Mouse (Mus musculus): ENCODE measurements around the gene Gm28539. TPM values are rescaled to one million over a fixed set of nuclear protein-coding genes. Genes with fewer than 3 reads are reported as not detected.
A peak's percentile ranks its signal among the peaks of the same experiment; 100 is the strongest.
"Not testable (repeated sequence)": the region's sequence is repeated elsewhere in the genome, so short reads cannot be mapped to it uniquely, and the experiment has no call there.

The Gm28539 gene
- polyA plus RNA-seq, 1 experiment from 2014 or later = not detected

- H3K4me1 ChIP-seq (ENCODE audit: insufficient read depth, low read depth, low read length) = no peaks in the 10 kb centered on the region
- TF ChIP-seq CTCF (IDR thresholded peaks at IDR 0.05) = no peak
- no peak for TF ChIP-seq EP300 (IDR thresholded peaks at IDR 0.05)
- H3K27me3 ChIP-seq (replicated peaks; ENCODE audit: insufficient read depth, low read length) = no peaks in the 10 kb centered on the region
- no peak overlapping the region for H3K4me2 ChIP-seq (replicated peaks; ENCODE audit: low read depth, low read length)
- DNase-seq (ENCODE audit: low spot score) = no peak
- no peak overlapping the region for H3K9ac ChIP-seq (replicated peaks; ENCODE audit: low read depth)
- no peaks in the 10 kb centered on the region; the same call in 1 of the 2 replicates for H3K9me3 ChIP-seq (ENCODE audit: low read length)
- ATAC-seq = no peak
- no peak overlapping the region for H3K27ac ChIP-seq (ENCODE audit: low read length)
- H3K36me3 ChIP-seq (ENCODE audit: insufficient read depth, low read length) = peaks cover 23% of the 10 kb centered on the region
- no peak overlapping the region for H3K4me3 ChIP-seq (ENCODE audit: low read depth, low read length)
Measured at GRCm38 (mm10) chr16:18963486-18963885, 127.1 kb downstream of the Gm28539 start.

DNA sequence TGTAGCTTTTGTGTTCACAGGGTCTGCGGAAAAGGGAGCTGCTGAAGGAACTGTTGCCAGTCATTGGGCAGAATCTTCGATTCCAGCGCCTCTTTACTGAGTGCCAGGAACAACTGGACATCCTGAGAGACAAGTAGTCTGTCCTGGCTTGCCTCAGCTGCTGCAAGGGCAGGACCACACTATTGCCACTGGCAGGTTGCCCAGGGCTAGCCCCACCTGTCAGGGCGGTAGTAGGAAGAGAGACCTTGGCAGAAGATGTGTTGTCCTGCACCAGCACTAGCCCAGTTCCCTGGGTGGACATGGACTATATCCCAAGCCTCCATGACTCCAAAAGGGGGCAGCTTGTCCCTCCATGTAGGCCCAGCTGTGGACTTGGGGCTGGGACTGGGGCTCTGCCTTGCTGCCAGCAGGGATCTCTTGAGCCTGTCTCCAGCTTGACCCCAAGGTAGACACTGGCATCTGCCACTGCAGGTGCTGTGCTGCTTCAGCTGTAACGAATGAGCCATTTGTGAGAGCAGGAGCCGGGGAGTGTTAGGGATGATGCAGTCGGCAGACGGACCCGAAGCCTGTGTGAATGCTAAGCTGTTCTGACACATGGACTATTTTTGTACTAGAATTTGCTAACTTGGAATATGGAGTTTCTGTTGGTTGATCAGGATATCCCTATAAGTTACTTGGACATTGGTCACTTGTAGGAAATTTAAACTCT lies 133.2 kb downstream of the Gm28539 start:
- no peak for ATAC-seq
- H3K27ac ChIP-seq (ENCODE audit: low read length) = no peak overlapping the region
- WGBS = 71% methylated on average over 9 of the region's 9 CpGs
- no peaks in the 10 kb centered on the region for H3K27me3 ChIP-seq (replicated peaks; ENCODE audit: insufficient read depth, low read length)
- TF ChIP-seq EP300 (IDR thresholded peaks at IDR 0.05) = no peak
- no peak for TF ChIP-seq CTCF (IDR thresholded peaks at IDR 0.05)
- no peaks in the 10 kb centered on the region for H3K4me1 ChIP-seq (ENCODE audit: insufficient read depth, low read depth, low read length)
- peaks cover 13% of the 10 kb centered on the region; the same call in 1 of the 2 replicates for H3K36me3 ChIP-seq (ENCODE audit: insufficient read depth, low read length)
- H3K9ac ChIP-seq (replicated peaks; ENCODE audit: low read depth) = no peak overlapping the region
- H3K9me3 ChIP-seq (ENCODE audit: low read length) = no peaks in the 10 kb centered on the region
- no peak overlapping the region for H3K4me2 ChIP-seq (replicated peaks; ENCODE audit: low read depth, low read length)
- H3K4me3 ChIP-seq (ENCODE audit: low read depth, low read length) = no peak overlapping the region
- no peak for DNase-seq (ENCODE audit: low spot score)

DNA sequence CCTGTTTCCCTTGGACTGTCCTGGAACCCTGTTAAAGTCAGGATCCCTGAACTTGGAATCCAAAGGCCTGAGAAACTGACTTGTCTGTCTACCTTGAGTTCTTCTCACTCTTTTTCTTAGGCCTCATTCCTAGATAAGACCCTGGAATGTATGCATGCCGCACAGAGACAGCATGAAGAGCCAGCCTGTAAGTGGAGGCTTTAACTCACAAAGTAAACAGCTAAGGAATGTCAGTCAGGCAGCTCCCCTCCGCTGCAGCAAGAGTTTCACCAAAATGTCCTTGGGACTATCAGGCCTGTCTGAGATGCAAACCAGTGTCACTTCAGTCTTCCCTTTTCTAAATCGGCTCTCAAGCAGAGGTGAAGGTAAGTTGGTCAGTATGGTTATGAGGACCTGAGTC lies 134.5 kb downstream of the Gm28539 start:
- H3K36me3 ChIP-seq (ENCODE audit: insufficient read depth, low read length) = peaks cover 13% of the 10 kb centered on the region; the same call in 1 of the 2 replicates
- 39% methylated on average over 3 of the region's 3 CpGs for WGBS
- TF ChIP-seq CTCF (IDR thresholded peaks at IDR 0.05) (no peak), EP300 (IDR thresholded peaks at IDR 0.05) (peak; percentile 79)

GRCm38 (mm10) chr16:18975665-18976064 lies 139.3 kb downstream of the Gm28539 start:
- not testable (repeated sequence) for H3K4me1 ChIP-seq (ENCODE audit: insufficient read depth, low read depth, low read length); H3K4me3 ChIP-seq (ENCODE audit: low read depth, low read length); H3K9me3 ChIP-seq (ENCODE audit: low read length); ATAC-seq; H3K4me2 ChIP-seq (replicated peaks; ENCODE audit: low read depth, low read length); H3K36me3 ChIP-seq (ENCODE audit: insufficient read depth, low read length); H3K27ac ChIP-seq (ENCODE audit: low read length); H3K27me3 ChIP-seq (replicated peaks; ENCODE audit: insufficient read depth, low read length); H3K9ac ChIP-seq (replicated peaks; ENCODE audit: low read depth); DNase-seq (ENCODE audit: low spot score)
- WGBS = 80% methylated on average over 23 of the region's 23 CpGs

More for the DNA sequence above, 134.5 kb downstream of the Gm28539 start:
- H3K9me3 ChIP-seq (ENCODE audit: low read length) = no peaks in the 10 kb centered on the region
- ATAC-seq (peak; percentile 88), DNase-seq (ENCODE audit: low spot score) (peak; percentile 44)
- H3K4me1 ChIP-seq (ENCODE audit: insufficient read depth, low read depth, low read length) = no peaks in the 10 kb centered on the region
- no peak overlapping the region for H3K4me3 ChIP-seq (ENCODE audit: low read depth, low read length)
- no peaks in the 10 kb centered on the region for H3K27me3 ChIP-seq (replicated peaks; ENCODE audit: insufficient read depth, low read length)
- no peak overlapping the region for H3K9ac ChIP-seq (replicated peaks; ENCODE audit: low read depth)
- peak overlapping the region; percentile 72 for H3K27ac ChIP-seq (ENCODE audit: low read length)
- H3K4me2 ChIP-seq (replicated peaks; ENCODE audit: low read depth, low read length) = no peak overlapping the region

DNA sequence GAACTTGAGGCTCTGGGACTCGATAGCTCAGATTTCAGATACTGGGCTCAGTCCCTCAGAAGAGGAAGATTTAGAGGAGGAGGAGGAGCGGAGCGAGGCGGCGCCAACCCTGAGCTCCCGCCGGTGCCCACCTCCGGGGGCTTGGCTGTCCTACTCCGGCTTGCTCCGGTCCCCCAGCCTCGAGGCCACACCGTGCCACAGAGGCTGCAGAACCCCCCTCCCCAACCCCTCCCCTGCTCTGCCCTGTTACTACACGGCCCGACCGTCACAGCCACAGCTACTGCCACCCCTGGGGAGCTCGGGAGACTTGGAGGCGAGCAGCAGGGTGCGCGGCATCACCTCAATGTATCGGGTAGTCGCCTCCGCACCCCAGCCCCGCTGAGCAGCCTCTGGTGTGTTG lies 139.9 kb downstream of the Gm28539 start:
- 72% methylated on average over 22 of the region's 23 CpGs for WGBS
- H3K4me3 ChIP-seq (ENCODE audit: low read depth, low read length) = no peak overlapping the region
- DNase-seq (ENCODE audit: low spot score) = no peak
- H3K4me1 ChIP-seq (ENCODE audit: insufficient read depth, low read depth, low read length) = no peaks in the 10 kb centered on the region
- no peak for ATAC-seq
- TF ChIP-seq CTCF (IDR thresholded peaks at IDR 0.05) (no peak), EP300 (IDR thresholded peaks at IDR 0.05) (no peak)
- H3K36me3 ChIP-seq (ENCODE audit: insufficient read depth, low read length) = no peaks in the 10 kb centered on the region
- no peak overlapping the region for H3K27ac ChIP-seq (ENCODE audit: low read length)
- no peaks in the 10 kb centered on the region for H3K9me3 ChIP-seq (ENCODE audit: low read length)
- no peak overlapping the region for H3K4me2 ChIP-seq (replicated peaks; ENCODE audit: low read depth, low read length)
- H3K27me3 ChIP-seq (replicated peaks; ENCODE audit: insufficient read depth, low read length) = no peaks in the 10 kb centered on the region
- H3K9ac ChIP-seq (replicated peaks; ENCODE audit: low read depth) = no peak overlapping the region

DNA sequence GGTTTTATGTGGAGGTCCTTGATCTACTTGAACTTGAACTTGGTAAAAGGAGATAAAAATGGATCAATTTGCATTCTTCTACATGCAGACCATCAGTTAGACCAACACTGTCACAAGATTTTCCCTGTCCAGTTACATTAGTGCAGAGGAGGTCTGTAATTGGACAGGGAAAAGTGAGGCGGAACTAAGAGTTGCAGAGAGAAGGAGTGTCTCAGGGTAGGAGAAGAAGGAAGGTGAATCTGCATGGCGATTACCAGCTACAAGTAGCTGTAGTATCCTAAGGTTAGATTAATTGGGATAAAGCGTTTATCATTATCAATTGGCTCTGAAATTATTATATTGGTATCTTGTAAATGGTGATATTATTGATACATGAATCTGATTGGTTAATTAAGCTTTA lies 150.0 kb downstream of the Gm28539 start:
- no peaks in the 10 kb centered on the region for H3K9me3 ChIP-seq (ENCODE audit: low read length)
- no peaks in the 10 kb centered on the region for H3K36me3 ChIP-seq (ENCODE audit: insufficient read depth, low read length)
- 88% methylated on average over 3 of the region's 3 CpGs for WGBS
- H3K27me3 ChIP-seq (replicated peaks; ENCODE audit: insufficient read depth, low read length) = no peaks in the 10 kb centered on the region
- no peak overlapping the region for H3K27ac ChIP-seq (ENCODE audit: low read length)
- DNase-seq (ENCODE audit: low spot score) = no peak
- ATAC-seq = no peak
- H3K4me3 ChIP-seq (ENCODE audit: low read depth, low read length) = no peak overlapping the region
- H3K9ac ChIP-seq (replicated peaks; ENCODE audit: low read depth) = no peak overlapping the region
- no peak overlapping the region for H3K4me2 ChIP-seq (replicated peaks; ENCODE audit: low read depth, low read length)
- TF ChIP-seq EP300 (IDR thresholded peaks at IDR 0.05) (no peak), CTCF (IDR thresholded peaks at IDR 0.05) (no peak)
- no peaks in the 10 kb centered on the region for H3K4me1 ChIP-seq (ENCODE audit: insufficient read depth, low read depth, low read length)

All from lung, postnatal 0 days (tissue).